ENCODE assay signal across 12 mouse cellular contexts in the genomic region with DNA sequence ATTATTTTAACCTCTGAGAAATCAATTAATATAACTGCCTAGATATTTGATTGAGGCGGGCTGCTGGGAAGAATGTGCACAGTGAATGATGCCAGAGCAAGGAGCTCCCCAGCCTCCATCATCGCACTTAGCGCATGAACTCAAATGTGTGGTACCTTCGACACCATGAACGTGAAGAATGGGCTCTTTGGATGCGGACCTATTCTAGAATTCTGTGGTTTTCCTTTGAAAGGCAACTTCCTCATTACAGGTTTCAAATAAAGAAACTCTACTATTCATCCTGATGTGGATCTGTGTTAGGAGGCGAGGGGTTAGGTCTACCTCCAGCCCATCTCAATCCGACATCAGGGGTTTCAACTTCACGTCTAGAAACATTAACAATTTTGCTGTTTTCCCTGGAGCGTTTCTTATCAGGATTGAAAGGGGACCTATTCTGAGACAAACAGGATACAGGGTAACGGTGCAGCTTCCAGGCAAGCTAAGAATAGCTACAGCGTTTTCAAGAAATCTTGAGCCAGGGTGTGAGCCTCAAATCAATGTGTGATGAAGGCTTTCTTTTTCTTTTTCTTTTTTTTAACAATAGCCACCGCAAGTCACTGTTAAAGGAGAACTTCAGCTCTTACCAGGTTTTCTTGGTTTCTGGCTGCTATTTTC.
DNase-seq lines count a peak whose midpoint lies in the region; ATAC-seq and TF ChIP-seq lines count a peak whose summit lies in the region.
"Had no signal": no experiment of that assay in that cellular context is flagged by ENCODE, and none has a peak within 500 bp of the region (broad histone marks: within the 10 kb centered on the region; RNA-seq: fewer than 3 reads in every experiment).

No protein-coding gene starts in this region.

- 0 out of 2 replicates have a peak, but pooled peaks cover 6% of the 10 kb centered on the region for H3K36me3 ChIP-seq in embryonic facial prominence, embryonic 14.5 days (ENCODE audit: control insufficient read depth, insufficient read depth, low read length)
- no peaks in the 10 kb centered on the region for H3K36me3 ChIP-seq in embryonic facial prominence, embryonic 10.5 days (replicated peaks)
- peaks cover 10% of the 10 kb centered on the region; the same call in 1 of the 2 replicates for H3K36me3 ChIP-seq in hindbrain, embryonic 10.5 days
- no peaks in the 10 kb centered on the region for H3K36me3 ChIP-seq in hindbrain, embryonic 12.5 days
- no peaks in the 10 kb centered on the region for H3K36me3 ChIP-seq in heart, postnatal 0 days (replicated peaks; ENCODE audit: control insufficient read depth, insufficient read depth, low read length)

- DNase-seq in embryonic facial prominence, embryonic 14.5 days (ENCODE audit: low spot score), result no peak
- DNase-seq in embryonic facial prominence, embryonic 10.5 days (ENCODE audit: low spot score), result no peak
- no peak for DNase-seq in hindbrain, embryonic 10.5 days (ENCODE audit: low spot score)
- DNase-seq in 416B (ENCODE audit: low read depth), result peak; percentile 65
- DNase-seq in heart, postnatal 0 days (ENCODE audit: low spot score), result peak; percentile 20
- DNase-seq in frontal cortex, postnatal 25 days (ENCODE audit: low spot score in 2 of 2), result no peak
- DNase-seq in embryo, embryonic 11 days, result no peak
- DNase-seq: adrenal gland, postnatal 25 days; lung, embryonic 14.5 days had no signal

- 0 out of 2 replicates have a peak, but pooled peaks cover 7% of the 10 kb centered on the region for H3K4me1 ChIP-seq in embryonic facial prominence, embryonic 14.5 days (ENCODE audit: control insufficient read depth, insufficient read depth, low read length)
- H3K4me1 ChIP-seq in embryonic facial prominence, embryonic 10.5 days, result peaks cover 30% of the 10 kb centered on the region
- peaks cover 56% of the 10 kb centered on the region for H3K4me1 ChIP-seq in hindbrain, embryonic 10.5 days (replicated peaks)
- H3K4me1 ChIP-seq in hindbrain, embryonic 12.5 days, result peaks cover 41% of the 10 kb centered on the region
- H3K4me1 ChIP-seq in heart, postnatal 0 days (ENCODE audit: control insufficient read depth, insufficient read depth), result peaks cover 27% of the 10 kb centered on the region

- TF ChIP-seq EP300 in heart, postnatal 0 days (IDR thresholded peaks at IDR 0.05; ENCODE audit: low read depth), result no peak

- H3K9ac ChIP-seq in embryonic facial prominence, embryonic 14.5 days (ENCODE audit: low read depth, low read length), result no peak overlapping the region
- no peak overlapping the region for H3K9ac ChIP-seq in hindbrain, embryonic 12.5 days
- no peak overlapping the region for H3K9ac ChIP-seq in heart, postnatal 0 days (replicated peaks; ENCODE audit: low read depth, low read length)
- H3K9ac ChIP-seq: forebrain, embryonic 13.5 days; limb, embryonic 12.5 days; lung, embryonic 14.5 days had no signal

- H3K4me2 ChIP-seq in embryonic facial prominence, embryonic 14.5 days (ENCODE audit: low read depth, low read length), result no peak overlapping the region
- H3K4me2 ChIP-seq in hindbrain, embryonic 12.5 days (replicated peaks), result no peak overlapping the region
- peak overlapping the region; percentile 11; the same call in 1 of the 2 replicates for H3K4me2 ChIP-seq in heart, postnatal 0 days (ENCODE audit: low read depth, low read length)
- H3K4me2 ChIP-seq: forebrain, embryonic 13.5 days; limb, embryonic 12.5 days; lung, embryonic 14.5 days had no signal

- no peak overlapping the region for H3K4me3 ChIP-seq in embryonic facial prominence, embryonic 14.5 days (ENCODE audit: low read depth, low read length)
- H3K4me3 ChIP-seq in embryonic facial prominence, embryonic 10.5 days, result no peak overlapping the region
- no peak overlapping the region for H3K4me3 ChIP-seq in hindbrain, embryonic 10.5 days
- H3K4me3 ChIP-seq in hindbrain, embryonic 12.5 days, result no peak overlapping the region
- no peak overlapping the region for H3K4me3 ChIP-seq in heart, postnatal 0 days (ENCODE audit: low read depth, low read length)
- H3K4me3 ChIP-seq: forebrain, embryonic 13.5 days; limb, embryonic 12.5 days had no signal

- H3K9me3 ChIP-seq in embryonic facial prominence, embryonic 14.5 days (ENCODE audit: control insufficient read depth, low read length), result no peaks in the 10 kb centered on the region
- no peaks in the 10 kb centered on the region for H3K9me3 ChIP-seq in embryonic facial prominence, embryonic 10.5 days
- H3K9me3 ChIP-seq in hindbrain, embryonic 10.5 days, result no peaks in the 10 kb centered on the region
- no peaks in the 10 kb centered on the region for H3K9me3 ChIP-seq in hindbrain, embryonic 12.5 days (replicated peaks)
- H3K9me3 ChIP-seq in heart, postnatal 0 days (replicated peaks; ENCODE audit: control insufficient read depth, low read length), result no peaks in the 10 kb centered on the region
- H3K9me3 ChIP-seq: forebrain, embryonic 13.5 days; limb, embryonic 12.5 days had no signal

- no peak for TF ChIP-seq CTCF in heart, postnatal 0 days (IDR thresholded peaks at IDR 0.05; ENCODE audit: low read depth)

- ATAC-seq in embryonic facial prominence, embryonic 14.5 days (ENCODE audit: low read depth), result no peak
- ATAC-seq in hindbrain, embryonic 12.5 days (ENCODE audit: low FRiP score), result no peak
- no peak for ATAC-seq in heart, postnatal 0 days (ENCODE audit: insufficient read depth, low read depth)
- ATAC-seq: forebrain, embryonic 13.5 days had no signal

- H3K27ac ChIP-seq in embryonic facial prominence, embryonic 14.5 days (replicated peaks; ENCODE audit: low read depth, low read length), result peak overlapping the region; percentile 6; the same call in 1 of the 2 replicates
- H3K27ac ChIP-seq in embryonic facial prominence, embryonic 10.5 days (replicated peaks), result no peak overlapping the region
- H3K27ac ChIP-seq in hindbrain, embryonic 10.5 days, result 0 out of 2 replicates have a peak overlapping the region, but pooled peaks have one; percentile 47
- no peak overlapping the region for H3K27ac ChIP-seq in hindbrain, embryonic 12.5 days
- peak overlapping the region; percentile 36 for H3K27ac ChIP-seq in heart, postnatal 0 days (ENCODE audit: low read depth)
- H3K27ac ChIP-seq: forebrain, embryonic 13.5 days; limb, embryonic 12.5 days had no signal

- 74% methylated on average over 13 of the region's 13 CpGs for WGBS in embryonic facial prominence, embryonic 14.5 days
- 80% methylated on average over 13 of the region's 13 CpGs for WGBS in embryonic facial prominence, embryonic 10.5 days
- 92% methylated on average over 13 of the region's 13 CpGs for WGBS in hindbrain, embryonic 10.5 days
- 87% methylated on average over 13 of the region's 13 CpGs for WGBS in hindbrain, embryonic 12.5 days
- 45% methylated on average over 13 of the region's 13 CpGs for WGBS in heart, postnatal 0 days

- H3K27me3 ChIP-seq in embryonic facial prominence, embryonic 14.5 days (replicated peaks; ENCODE audit: control insufficient read depth, insufficient read depth, low read length), result no peaks in the 10 kb centered on the region
- no peaks in the 10 kb centered on the region for H3K27me3 ChIP-seq in embryonic facial prominence, embryonic 10.5 days (replicated peaks; ENCODE audit: low read depth, poor library complexity, severe bottlenecking)
- no peaks in the 10 kb centered on the region for H3K27me3 ChIP-seq in hindbrain, embryonic 10.5 days (ENCODE audit: insufficient read depth, poor library complexity, severe bottlenecking)
- no peaks in the 10 kb centered on the region for H3K27me3 ChIP-seq in hindbrain, embryonic 12.5 days
- no peaks in the 10 kb centered on the region for H3K27me3 ChIP-seq in heart, postnatal 0 days (ENCODE audit: control insufficient read depth, insufficient read depth, low read length)
- H3K27me3 ChIP-seq: forebrain, embryonic 13.5 days; limb, embryonic 12.5 days had no signal

Comparison
In these comparisons a context has a peak if more than half of its experiments do, and no peak if none do; other contexts are left out.
1. H3K27ac ChIP-seq: peak in embryonic facial prominence, embryonic 14.5 days (single experiment), hindbrain, embryonic 10.5 days (single experiment) and heart, postnatal 0 days (single experiment); none in embryonic facial prominence, embryonic 10.5 days (single experiment) and hindbrain, embryonic 12.5 days (single experiment).
2. DNase-seq: peak in 416B (single experiment) and heart, postnatal 0 days (single experiment); none in embryonic facial prominence, embryonic 14.5 days (single experiment), embryonic facial prominence, embryonic 10.5 days (single experiment), hindbrain, embryonic 10.5 days (single experiment), frontal cortex, postnatal 25 days (0 of 2) and embryo, embryonic 11 days (single experiment).